19 mouse cellular contexts compared by ENCODE assay signal in genomic region chr13:114095440-114095839, GRCm38 (mm10).
"Had no signal": no experiment of that assay in that cellular context is flagged by ENCODE, and none has a peak within 500 bp of the region (broad histone marks: within the 10 kb centered on the region; RNA-seq: fewer than 3 reads in every experiment).

No protein-coding gene starts in this region.

- H3K4me2 ChIP-seq: lung, embryonic 14.5 days; midbrain, embryonic 12.5 days; neural tube, embryonic 13.5 days; neural tube, embryonic 15.5 days had no signal

- H3K9ac ChIP-seq: lung, embryonic 14.5 days; midbrain, embryonic 12.5 days; neural tube, embryonic 13.5 days; neural tube, embryonic 15.5 days had no signal

- DNase-seq: lung, adult 18-20 months; lung, embryonic 14.5 days; lung, postnatal 10 days; lung, postnatal 4 days; midbrain, embryonic 14.5 days; retina, postnatal 1 day; right cerebral cortex, adult 18-20 months; right cerebral cortex, postnatal 25 days; right cerebral cortex, postnatal 4 days; spleen, adult 18-20 months; thymus, adult 18-20 months; thymus, postnatal 14 days; thymus, postnatal 36 days had no signal

- H3K4me1 ChIP-seq: midbrain, embryonic 12.5 days; neural tube, embryonic 13.5 days; neural tube, embryonic 15.5 days had no signal

- ATAC-seq: midbrain, embryonic 16.5 days had no signal

- H3K4me3 ChIP-seq: midbrain, embryonic 10.5 days; midbrain, embryonic 12.5 days; myocyte; neural tube, embryonic 13.5 days; neural tube, embryonic 15.5 days had no signal

- H3K27ac ChIP-seq: midbrain, embryonic 10.5 days; midbrain, embryonic 12.5 days; neural tube, embryonic 13.5 days; neural tube, embryonic 15.5 days had no signal

- H3K9me3 ChIP-seq: midbrain, embryonic 10.5 days; midbrain, embryonic 12.5 days; neural tube, embryonic 13.5 days; neural tube, embryonic 15.5 days had no signal

- H3K36me3 ChIP-seq: midbrain, embryonic 10.5 days; midbrain, embryonic 12.5 days; neural tube, embryonic 13.5 days; neural tube, embryonic 15.5 days had no signal

- H3K27me3 ChIP-seq: midbrain, embryonic 12.5 days; neural tube, embryonic 13.5 days; neural tube, embryonic 15.5 days had no signal
